Mouse (Mus musculus) frontal cortex, postnatal 14 days (tissue): ENCODE measurements around the gene Cap1.

Experiments used
- DNase-seq, 2 experiments: peaks; one replicate each; pipeline ENCODE4 v3.0.0; 2022; ENCODE audit warnings: low spot score in 2 of 2

Cap1 gene

GRCm38 (mm10) chr4:122885768-122886578, at the start of gene Cap1:
Cap1 (minus strand) TSS chr4:122886056.
- peak; percentile 98 for DNase-seq

- no peak for DNase-seq
Observed at GRCm38 (mm10) chr4:122933857-122934256, 48.0 kb upstream of the Cap1 start.

GRCm38 (mm10) chr4:122933051-122933591, 47.3 kb upstream of the Cap1 start:
- no peak for DNase-seq

GRCm38 (mm10) chr4:122932239-122932978, 46.6 kb upstream of the Cap1 start:
- no peak for DNase-seq

- DNase-seq, result no peak
Observed at GRCm38 (mm10) chr4:122930939-122931590, 45.2 kb upstream of the Cap1 start.

GRCm38 (mm10) chr4:122923392-122924344, 37.8 kb upstream of the Cap1 start:
- no peak for DNase-seq

GRCm38 (mm10) chr4:122922841-122923240, 37.0 kb upstream of the Cap1 start:
- DNase-seq, result no peak

- DNase-seq, result no peak
Observed at GRCm38 (mm10) chr4:122915985-122916384, 30.1 kb upstream of the Cap1 start.

- DNase-seq, result no peak
Observed at GRCm38 (mm10) chr4:122914186-122914585, 28.3 kb upstream of the Cap1 start.

- DNase-seq, result no peak
Observed at GRCm38 (mm10) chr4:122912613-122913012, 26.8 kb upstream of the Cap1 start.

GRCm38 (mm10) chr4:122910577-122910976, 24.7 kb upstream of the Cap1 start:
- no peak for DNase-seq

- peak in 1 of 2 experiments; percentile 33 for DNase-seq
Observed at GRCm38 (mm10) chr4:122909572-122910189, 23.8 kb upstream of the Cap1 start.

- no peak for DNase-seq
Observed at GRCm38 (mm10) chr4:122905359-122905758, 19.5 kb upstream of the Cap1 start.

- no peak for DNase-seq
Observed at GRCm38 (mm10) chr4:122903709-122904108, 17.9 kb upstream of the Cap1 start.

GRCm38 (mm10) chr4:122902156-122902555, 16.3 kb upstream of the Cap1 start:
- DNase-seq, result no peak

- DNase-seq, result peak; percentile 61 to 71
Observed at GRCm38 (mm10) chr4:122898313-122898712, 12.5 kb upstream of the Cap1 start.

- no peak for DNase-seq
Observed at GRCm38 (mm10) chr4:122897750-122898149, 11.9 kb upstream of the Cap1 start.

- DNase-seq, result no peak
Observed at GRCm38 (mm10) chr4:122892157-122892556, 6.3 kb upstream of the Cap1 start.

GRCm38 (mm10) chr4:122891597-122891996, 5.7 kb upstream of the Cap1 start:
- DNase-seq, result no peak

GRCm38 (mm10) chr4:122890881-122891481, 5.1 kb upstream of the Cap1 start:
- peak; percentile 60 to 69 for DNase-seq
